Mouse (Mus musculus): ENCODE measurements around the gene Vmn1r200. TPM values are rescaled to one million over a fixed set of nuclear protein-coding genes. Genes with fewer than 3 reads are reported as not detected.

The Vmn1r200 gene
- polyA plus RNA-seq, 1 experiment from 2014 or later: 0.10 TPM

Other genes with a start within 250 kb of the Vmn1r200 start
- gene Vmn1r191, start 206.4 kb upstream of the Vmn1r200 start, polyA plus RNA-seq (2015; fragmentation: Nextera tagmentation; extraction: Ambion mirVana): not detected in 2 replicates
- gene Vmn1r192, start 199.2 kb upstream of the Vmn1r200 start, polyA plus RNA-seq (2015; fragmentation: Nextera tagmentation; extraction: Ambion mirVana): not detected in 2 replicates
- not detected in 2 replicates for gene Vmn1r193, start 167.2 kb upstream of the Vmn1r200 start, polyA plus RNA-seq (2015; fragmentation: Nextera tagmentation; extraction: Ambion mirVana)
- gene Vmn1r194, start 146.2 kb upstream of the Vmn1r200 start, polyA plus RNA-seq (2015; fragmentation: Nextera tagmentation; extraction: Ambion mirVana): not detected in 2 replicates
- not detected in 2 replicates for gene Vmn1r195, start 119.9 kb upstream of the Vmn1r200 start, polyA plus RNA-seq (2015; fragmentation: Nextera tagmentation; extraction: Ambion mirVana)
- not detected in 2 replicates for gene Vmn1r196, start 100.5 kb upstream of the Vmn1r200 start, polyA plus RNA-seq (2015; fragmentation: Nextera tagmentation; extraction: Ambion mirVana)
- gene Vmn1r197, start 65.8 kb upstream of the Vmn1r200 start, polyA plus RNA-seq (2015; fragmentation: Nextera tagmentation; extraction: Ambion mirVana): not detected in 2 replicates
- gene Vmn1r198, start 40.0 kb upstream of the Vmn1r200 start, polyA plus RNA-seq (2015; fragmentation: Nextera tagmentation; extraction: Ambion mirVana): not detected in 2 replicates
- gene Vmn1r199, start 10.6 kb upstream of the Vmn1r200 start, polyA plus RNA-seq (2015; fragmentation: Nextera tagmentation; extraction: Ambion mirVana): not detected in 2 replicates
- not detected in 2 replicates for gene Vmn1r201, start 81.5 kb downstream of the Vmn1r200 start, polyA plus RNA-seq (2015; fragmentation: Nextera tagmentation; extraction: Ambion mirVana)
- 0.03 TPM in 1 of 2 replicates, not detected in the other for gene Vmn1r202, start 115.0 kb downstream of the Vmn1r200 start, polyA plus RNA-seq (2015; fragmentation: Nextera tagmentation; extraction: Ambion mirVana)
- not detected in 2 replicates for gene Vmn1r203, start 127.7 kb downstream of the Vmn1r200 start, polyA plus RNA-seq (2015; fragmentation: Nextera tagmentation; extraction: Ambion mirVana)
- not detected in 2 replicates for gene Vmn1r204, start 162.8 kb downstream of the Vmn1r200 start, polyA plus RNA-seq (2015; fragmentation: Nextera tagmentation; extraction: Ambion mirVana)
- not detected in 2 replicates for gene Vmn1r205, start 202.6 kb downstream of the Vmn1r200 start, polyA plus RNA-seq (2015; fragmentation: Nextera tagmentation; extraction: Ambion mirVana)
- gene Vmn1r206, start 233.9 kb downstream of the Vmn1r200 start, polyA plus RNA-seq (2015; fragmentation: Nextera tagmentation; extraction: Ambion mirVana): not detected in 2 replicates